Mouse (Mus musculus) left cerebral cortex, postnatal 25 days (tissue): ENCODE measurements around the gene Exosc7. TPM values are rescaled to one million over a fixed set of nuclear protein-coding genes. Genes with fewer than 3 reads are reported as not detected.

ENCODE experiments used
- DNase-seq, 2 experiments: peaks; one replicate each; pipeline ENCODE4 v3.0.0; 2022; ENCODE audit warnings: low spot score in 2 of 2, mixed read lengths in 1 of 2
- intact Hi-C: fragments of 180-260 bp; cut with DNase I; formaldehyde crosslinking; loops from one replicate; pipeline ENCODE4 v1.15.1; 2025
- total RNA-seq, 2 experiments: library from RNA; stranded (reverse); gene quantifications; 2 replicates each; pipeline ENCODE4 v1.2.3; 2021

Exosc7 gene
- 10 to 100 TPM; 39.3 to 43.1 TPM for total RNA-seq

DNA sequence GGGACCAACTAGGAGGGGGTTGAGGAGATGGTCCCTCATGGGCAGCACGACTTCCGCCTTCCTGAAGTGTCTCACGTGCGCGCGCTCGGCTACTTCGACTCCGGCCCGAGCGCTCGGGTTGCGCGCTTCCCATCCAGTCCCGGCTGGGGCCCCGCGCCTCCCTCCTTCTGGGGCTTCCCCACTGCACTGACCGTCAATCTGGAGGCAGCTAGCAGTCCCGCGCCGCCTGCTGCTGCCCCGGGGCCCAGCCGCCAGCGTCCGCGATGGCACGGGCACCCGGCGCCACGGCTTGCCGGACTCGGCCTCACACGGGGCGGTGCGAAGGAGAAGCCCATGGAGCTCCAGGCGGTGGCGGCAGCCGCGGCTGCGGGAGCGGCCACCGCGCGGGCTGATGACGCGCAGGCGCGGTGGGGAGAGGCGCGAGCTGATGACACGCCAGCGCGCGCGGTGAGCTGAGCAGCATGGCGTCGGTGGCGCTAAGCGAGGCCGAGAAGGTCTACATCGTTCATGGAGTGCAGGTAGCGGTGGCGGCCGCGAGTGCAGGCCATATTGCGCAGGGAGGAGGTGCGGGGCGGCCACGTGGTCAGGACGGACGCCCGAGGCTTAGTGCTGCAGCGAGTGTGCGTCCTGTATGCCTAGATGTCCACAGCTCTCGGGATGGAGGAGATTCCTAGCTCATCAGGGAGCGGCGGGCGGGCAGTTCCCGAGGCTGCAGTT is at the start of gene Exosc7, which contains the start of gene Zdhhc3:
TSS of gene Exosc7 (plus strand) at position 411 of the 717 bp plus-strand sequence.
TSS of gene Zdhhc3 (minus strand) at position 401 of the 717 bp plus-strand sequence.
- intact Hi-C loops, result loop anchor here (5.0 kb wide), 1 partner anchor 91 kb away; the partner anchor contains the start of gene Tmem42
- peak; percentile 90 to 96 for DNase-seq

DNA sequence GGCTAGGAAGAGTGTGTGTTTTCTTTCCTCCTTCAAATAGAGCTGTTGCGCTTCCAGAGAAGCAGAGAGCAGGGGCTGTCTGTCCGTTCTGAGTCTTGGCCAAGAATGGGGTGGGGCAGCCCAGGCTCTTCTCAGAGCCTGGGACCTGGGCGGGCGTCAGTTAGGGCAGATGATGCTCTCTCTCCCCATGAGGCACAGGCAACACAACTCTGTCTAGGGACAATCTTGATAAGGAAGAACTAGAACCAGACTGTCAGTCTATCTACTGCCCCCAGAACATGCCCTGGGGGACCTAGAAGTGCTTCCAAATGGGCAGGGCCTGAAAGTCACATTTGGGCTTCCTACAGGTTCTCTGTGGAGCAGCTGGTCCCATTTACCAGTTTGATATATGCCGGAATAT is 33.9 kb upstream of the Exosc7 start:
- no peak for DNase-seq
- intact Hi-C loops, result no loop called here

DNA sequence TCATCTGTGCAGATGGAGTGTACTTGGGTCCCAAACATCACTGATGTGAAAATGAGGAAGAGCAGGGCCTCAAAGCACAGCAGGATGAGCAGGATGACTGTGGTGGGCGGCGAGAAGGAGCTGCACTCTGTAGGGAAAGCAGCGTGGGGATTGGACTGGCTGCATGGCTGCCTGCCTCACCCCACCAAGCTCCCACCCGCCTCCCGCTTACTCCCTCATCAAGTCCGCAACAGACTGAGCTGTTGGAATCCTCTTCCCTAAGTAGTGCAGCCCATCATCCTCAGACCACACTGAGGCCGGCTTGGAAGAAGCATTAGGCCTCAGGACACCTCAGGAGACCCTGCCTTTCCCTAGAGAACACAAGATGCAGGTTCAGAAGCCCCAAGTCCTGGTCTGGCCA is 32.7 kb upstream of the Exosc7 start:
- intact Hi-C loops, result no loop called here
- peak in 1 of 2 experiments; percentile 30 for DNase-seq

DNA sequence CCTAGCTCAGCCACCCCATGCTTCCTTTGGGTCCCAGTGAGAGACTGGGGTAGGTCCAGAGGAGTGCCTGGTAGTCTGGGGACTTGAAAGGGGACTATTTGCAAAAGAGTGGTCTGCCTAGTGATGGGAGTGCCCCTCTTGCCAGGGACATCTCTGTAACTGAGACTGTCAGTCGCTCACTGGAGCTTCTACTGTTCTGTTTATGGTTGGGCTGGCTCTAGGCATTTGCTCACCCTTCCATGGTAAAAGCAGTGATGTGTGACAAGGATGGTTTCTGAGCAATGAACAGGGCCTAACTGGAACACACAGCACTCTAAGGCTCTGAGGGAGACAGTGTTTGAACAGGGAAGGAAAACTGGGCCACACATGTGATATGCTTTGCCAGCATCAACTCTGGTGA is 32.2 kb upstream of the Exosc7 start:
- intact Hi-C loops, result no loop called here
- DNase-seq, result no peak

DNA sequence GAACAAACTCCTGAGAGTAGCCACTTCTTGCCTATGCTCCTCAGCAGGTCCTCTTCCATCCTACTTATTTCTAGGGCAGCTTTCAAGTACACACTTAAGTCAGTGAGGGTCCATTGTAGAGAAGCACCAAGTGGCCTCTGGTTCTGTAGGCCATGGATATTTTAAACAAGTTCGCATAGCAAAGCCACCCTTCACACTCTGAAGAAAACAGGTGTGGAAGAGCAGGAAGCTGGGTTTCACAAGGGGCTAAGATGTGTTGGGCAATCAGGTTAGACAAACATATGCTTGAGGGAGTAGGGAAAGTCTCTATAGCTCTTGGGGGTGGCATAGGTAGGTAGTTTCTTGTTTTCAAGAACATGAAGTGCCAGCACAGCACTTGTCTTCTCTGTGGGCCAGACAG is 27.6 kb upstream of the Exosc7 start:
- intact Hi-C loops, result no loop called here
- DNase-seq, result no peak

DNA sequence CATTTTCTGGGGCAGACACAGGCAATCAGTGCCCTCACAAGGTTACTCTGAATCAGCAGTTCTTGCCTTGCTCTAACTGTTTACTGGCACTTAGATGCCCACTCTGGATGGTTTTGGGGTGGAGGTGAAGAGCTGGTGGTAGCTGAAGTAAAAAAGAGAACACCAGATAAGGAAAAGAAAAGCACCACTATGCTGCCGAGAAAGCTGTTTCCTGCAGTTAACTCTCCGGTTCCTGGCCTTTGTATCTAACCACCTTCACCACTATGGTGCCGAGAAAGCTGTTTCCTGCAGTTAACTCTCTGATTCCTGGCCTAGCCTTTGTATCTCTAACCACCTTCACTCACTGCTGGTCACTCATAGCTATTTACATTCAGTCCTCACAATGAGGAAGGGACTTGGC is 25.5 kb upstream of the Exosc7 start:
- no peak for DNase-seq
- intact Hi-C loops, result no loop called here

DNA sequence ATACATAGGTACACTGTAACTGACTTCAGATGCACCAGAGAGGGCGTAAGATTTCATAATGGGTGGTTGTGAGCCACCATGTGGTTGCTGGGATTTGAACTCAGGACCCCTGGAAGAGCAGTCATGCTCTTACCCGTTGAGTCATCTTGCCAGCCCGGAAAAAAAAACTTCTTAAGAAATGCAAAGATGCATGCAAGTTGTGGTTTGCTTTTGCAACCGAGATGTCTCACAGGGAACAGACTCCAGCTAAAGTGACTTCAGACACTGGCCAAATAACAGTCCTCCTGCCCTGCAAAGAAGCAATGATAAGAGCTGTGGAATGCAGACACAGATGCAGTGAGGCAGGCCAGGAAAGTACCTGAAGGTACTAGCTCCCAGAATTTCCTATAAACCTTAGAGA is 22.2 kb upstream of the Exosc7 start:
- intact Hi-C loops, result no loop called here
- no peak for DNase-seq

DNA sequence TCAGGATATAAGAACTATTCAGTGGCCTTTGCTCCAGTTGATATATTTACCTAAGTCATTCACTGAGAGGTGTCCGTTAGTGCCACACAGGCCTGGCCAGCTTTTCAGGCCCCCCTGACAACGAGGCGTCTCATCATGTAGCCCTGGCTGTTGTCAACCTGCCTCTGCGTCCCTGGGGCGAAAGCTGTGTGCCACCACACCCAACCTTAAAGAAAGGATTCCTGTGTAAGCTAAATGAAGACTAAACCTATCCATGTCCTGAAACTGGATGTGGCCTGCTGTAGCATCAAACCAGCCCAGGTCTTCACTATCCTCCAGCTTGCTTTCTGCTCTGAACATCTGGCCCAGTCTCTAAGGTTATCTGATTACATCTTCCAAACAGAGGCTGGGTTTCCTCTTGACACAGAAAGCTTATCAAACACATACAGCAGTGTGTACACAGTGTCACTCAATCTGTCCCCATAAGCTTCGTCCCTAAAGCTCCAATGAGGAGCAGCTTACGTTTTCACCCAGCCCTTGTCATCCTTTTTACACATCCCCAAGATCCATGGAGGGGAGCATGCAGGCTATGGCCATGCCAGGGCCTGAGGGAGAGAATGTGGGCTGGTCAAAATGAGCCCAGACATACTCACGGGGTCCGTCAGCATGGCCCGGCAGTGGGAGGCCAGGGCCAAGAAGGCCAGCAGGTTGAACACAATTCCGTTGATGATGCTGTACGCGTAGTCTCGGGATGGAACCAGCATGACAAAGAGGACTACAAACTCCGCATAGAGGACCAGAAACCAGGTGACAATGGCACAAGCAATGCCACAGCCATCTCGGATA is 13.2 kb upstream of the Exosc7 start:
- intact Hi-C loops, result no loop called here
- no peak for DNase-seq

DNA sequence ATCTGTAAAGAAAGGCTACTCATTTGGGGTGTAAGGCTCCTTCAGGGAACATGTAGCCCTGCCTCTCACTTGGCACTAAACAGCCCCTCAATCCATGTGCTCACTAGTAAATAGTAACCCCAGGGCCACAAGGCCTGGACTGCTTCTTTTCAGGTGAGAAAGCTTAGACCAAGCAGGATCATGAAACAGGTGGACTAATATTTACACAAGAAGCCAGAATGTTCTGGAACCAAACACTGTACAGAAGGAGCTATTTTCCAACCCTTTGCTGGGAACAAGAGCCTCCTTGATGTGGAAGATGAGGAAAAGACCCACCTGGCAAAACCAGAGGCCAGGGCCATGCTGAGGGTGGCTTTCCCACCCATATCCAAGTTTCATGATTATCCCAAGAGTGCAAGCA is 9.6 kb upstream of the Exosc7 start:
- DNase-seq, result no peak
- intact Hi-C loops, result no loop called here

DNA sequence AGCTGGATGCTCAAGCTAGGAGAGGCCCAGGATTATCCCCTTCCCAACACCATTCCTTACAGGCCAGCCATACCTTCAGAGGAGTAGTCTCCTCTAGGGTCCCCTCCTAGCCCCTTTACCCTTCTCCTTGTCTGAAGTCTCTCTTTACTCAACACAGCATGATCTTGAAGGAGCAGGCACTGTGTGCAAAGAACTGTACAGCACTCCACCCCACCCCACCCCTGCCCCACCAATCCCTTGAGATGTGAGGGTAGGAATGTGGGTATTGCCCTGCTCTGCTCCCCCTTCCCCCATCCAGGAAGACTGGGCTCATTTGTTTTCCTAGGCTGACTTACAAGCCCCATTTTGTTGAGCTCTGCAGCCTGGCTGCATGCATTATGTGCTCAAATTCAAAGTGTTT is 8.7 kb upstream of the Exosc7 start:
- intact Hi-C loops, result no loop called here

DNA sequence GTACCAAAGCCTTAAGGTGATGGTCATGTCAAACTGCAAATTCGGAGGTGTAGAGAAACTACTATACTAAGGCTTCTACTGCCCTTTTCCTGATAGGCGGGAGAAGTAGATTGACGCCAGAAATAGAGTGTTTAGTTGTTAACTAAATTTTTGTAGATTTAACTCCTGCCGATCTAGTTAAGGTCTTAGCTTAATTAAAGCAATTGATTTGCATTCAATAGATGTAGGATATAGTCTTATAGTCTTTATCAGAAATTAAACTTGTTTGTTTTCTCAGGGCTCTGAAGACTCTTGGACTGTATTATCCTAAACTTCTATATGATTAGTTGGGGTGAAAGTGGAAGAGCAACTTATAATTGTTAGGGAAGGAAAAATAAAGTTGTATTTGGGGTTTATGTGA is 5.8 kb upstream of the Exosc7 start:
- intact Hi-C loops, result no loop called here
- DNase-seq, result no peak

More for the DNA sequence above, 8.7 kb upstream of the Exosc7 start:
- no peak for DNase-seq

DNA sequence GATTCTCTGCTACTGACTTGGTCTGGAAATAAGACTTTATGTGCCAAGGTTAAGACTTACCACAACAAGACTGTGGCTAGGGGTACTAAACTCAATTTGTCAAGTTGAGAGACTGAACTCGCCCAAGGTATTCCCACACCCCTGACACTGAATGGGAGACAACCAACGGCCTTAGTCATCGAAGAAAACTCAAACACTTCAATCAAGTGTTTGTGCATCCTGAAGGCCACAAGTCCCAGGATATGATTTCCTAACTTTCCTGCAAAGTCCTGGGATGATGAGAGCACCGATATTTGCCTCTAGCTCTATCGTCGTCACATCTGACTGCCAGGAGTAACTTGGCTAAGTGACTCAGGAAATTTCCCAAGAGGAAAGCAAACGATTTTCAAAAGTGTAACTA is 3.8 kb upstream of the Exosc7 start:
- no peak for DNase-seq
- intact Hi-C loops, result no loop called here

DNA sequence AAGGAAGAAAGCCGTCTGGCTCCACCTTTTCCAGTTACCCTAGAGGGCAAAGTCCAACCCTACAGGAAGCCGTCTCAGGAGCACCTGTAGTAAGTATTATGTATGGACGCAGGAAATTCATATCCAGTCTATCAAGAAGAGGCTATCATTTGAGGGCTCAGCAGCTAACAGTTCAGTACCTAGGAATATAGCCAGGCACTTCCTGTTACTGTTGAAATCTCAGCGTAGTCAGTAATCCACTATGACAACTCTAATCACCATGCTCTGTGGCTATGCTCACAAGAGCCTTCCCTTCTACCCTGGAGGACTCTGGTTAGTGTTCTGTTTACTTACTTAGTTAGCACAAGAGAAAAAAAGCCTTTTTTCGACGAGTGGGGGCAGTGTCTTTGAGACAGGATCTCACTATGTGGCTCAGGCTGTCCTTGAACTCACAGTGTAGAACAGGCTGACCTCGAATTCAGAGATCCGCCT is 1.2 kb upstream of the Exosc7 start:
- intact Hi-C loops, result loop anchor here (5.0 kb wide), 1 partner anchor 89 kb away; the partner anchor contains the start of gene Tmem42
- no peak for DNase-seq

DNA sequence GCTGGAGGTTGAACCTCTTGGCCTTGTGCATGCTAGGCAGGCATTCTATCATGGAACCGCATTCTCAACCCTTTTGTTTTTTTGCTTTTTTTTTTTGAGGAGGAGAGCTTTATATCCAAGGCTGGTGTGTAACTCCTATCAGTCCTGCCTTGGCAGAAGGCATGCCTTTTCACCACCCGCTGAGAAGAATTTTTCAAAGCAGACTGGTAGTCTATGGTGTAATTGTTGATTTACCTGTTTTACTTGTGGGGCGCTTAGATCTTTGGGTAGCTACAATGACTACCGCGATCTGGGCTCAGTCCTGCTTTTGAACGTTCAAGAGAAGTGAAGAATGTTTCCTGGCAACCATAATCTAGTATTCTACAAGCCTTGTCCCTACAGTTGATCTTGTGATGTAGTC is 916 bp downstream of the Exosc7 start:
- intact Hi-C loops, result loop anchor here (5.0 kb wide), 1 partner anchor 92 kb away; the partner anchor contains the start of gene Tmem42
- no peak for DNase-seq

DNA sequence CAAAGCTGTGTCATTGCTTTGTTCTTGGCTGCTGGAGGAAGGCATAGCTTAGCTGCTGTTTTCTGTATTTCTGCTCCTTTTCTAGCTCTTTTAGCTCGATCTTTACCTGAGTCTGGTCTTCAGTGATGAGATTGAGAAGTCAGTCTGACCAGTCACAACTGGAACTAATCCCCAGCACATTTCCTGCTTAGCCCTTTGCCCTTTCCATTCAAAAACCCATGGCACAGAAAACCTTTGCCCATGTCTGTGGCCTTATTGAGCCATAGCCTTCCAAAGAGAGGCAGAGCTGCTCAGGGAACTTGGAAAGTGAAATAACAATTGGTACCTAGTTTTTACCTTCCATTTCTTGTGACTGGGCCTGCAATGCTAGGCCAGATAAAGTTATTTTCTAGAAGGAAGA is 2.6 kb downstream of the Exosc7 start:
- no peak for DNase-seq
- intact Hi-C loops, result no loop called here

DNA sequence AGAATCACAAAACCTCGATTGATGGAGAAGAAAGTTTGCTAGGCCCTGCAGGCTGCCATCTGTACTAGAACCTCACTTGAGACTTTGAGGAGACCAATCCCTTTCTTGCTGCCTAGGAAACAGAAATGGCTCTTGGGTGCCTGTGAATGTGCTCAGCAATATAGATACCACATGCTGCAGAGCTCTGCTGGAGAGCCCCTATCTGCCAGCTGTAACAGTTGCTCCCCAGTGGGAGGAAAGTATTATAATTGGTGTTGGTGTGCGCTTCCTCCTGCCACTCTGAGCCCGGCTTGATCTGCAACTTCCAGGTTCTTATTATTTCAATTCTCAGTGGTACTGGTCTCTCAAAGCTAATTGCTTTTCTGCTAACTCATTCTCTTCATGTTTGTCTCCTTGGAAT is 10.0 kb downstream of the Exosc7 start:
- intact Hi-C loops, result no loop called here
- peak; percentile 15 to 43 for DNase-seq

DNA sequence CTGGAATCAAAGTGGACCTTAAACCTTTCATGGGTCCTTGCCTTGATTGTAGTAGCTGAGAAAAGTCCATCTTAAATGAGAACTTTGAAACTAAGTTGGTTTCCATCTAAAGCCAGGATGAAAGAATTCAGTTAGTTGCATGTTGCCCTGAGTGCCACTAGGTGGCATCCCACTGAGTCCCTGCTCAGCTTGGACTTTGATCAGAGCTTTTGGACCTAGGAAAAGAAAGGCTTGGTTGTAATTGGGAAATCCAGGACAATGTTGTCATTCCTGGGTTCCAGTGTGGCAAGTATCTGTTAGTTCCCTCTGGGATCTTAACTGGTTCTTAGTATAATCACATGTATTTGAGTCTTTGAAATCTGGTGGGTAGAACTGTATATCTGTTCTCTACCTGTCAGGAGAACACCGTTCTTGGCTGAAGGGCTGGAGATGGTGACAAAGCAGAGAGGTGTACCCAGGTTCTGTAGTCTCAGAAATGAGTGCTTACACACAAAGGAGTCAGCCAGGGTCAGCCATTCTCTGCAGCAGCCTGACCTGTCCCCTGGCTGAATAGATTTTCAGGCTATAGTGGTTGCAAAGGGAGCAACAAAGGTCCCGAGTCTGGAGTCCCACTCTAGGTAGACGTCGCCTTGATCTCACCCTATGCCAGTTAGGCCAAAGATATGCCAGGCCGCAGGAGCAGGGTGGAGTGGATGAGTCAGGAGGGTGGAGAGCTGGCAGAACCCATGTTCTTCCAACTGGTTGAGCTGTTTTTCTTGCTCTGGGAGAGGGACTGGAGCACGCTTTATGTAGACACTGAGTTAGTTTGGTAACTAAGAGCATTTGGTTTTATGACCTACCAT is 10.8 kb downstream of the Exosc7 start:
- DNase-seq, result no peak
- intact Hi-C loops, result no loop called here

DNA sequence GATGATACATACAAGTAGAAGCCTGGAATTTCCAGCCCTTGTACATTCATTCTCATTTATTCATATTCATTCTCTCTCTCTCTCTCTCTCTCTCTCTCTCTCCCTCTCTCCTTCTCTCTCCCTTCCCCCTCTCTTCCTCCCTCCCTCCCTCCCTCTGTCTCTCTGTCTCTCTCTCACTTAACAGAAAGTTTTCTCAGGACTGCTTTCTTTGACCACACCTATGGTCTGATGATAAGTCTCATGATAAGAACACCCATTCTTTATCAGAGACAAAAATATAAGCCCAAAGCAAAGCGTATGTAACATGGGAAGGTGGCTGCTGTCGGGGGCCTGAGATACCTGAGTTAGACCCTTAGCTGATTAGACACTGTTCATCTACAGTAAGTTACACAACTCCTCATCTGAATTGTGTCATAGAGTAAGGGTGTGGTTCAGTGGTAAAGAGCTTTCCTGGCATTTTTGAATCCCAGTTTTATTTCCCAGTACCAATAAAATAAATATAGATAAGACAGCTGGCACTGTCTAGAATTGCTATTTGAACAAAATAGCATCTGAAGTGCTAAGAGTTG is 11.5 kb downstream of the Exosc7 start:
- intact Hi-C loops, result no loop called here
- DNase-seq, result no peak

DNA sequence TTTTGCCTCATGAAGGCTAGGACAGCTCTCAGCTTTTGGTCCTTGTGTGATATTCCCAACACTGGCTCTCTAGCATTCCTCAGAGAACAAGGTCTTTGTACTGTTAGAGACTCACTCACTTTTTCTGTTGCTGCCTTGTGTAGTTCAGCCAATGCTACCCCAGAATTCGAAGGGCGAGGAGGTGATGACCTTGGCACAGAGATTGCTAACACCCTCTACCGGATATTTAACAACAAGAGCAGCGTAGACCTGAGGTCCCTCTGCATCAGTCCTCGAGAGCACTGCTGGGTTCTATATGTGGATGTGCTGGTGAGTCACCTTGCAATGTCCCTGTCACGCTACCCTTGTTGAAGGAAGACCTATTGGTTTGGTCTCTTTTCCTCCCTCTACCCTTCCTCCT is 14.6 kb downstream of the Exosc7 start:
- no peak for DNase-seq
- intact Hi-C loops, result no loop called here

DNA sequence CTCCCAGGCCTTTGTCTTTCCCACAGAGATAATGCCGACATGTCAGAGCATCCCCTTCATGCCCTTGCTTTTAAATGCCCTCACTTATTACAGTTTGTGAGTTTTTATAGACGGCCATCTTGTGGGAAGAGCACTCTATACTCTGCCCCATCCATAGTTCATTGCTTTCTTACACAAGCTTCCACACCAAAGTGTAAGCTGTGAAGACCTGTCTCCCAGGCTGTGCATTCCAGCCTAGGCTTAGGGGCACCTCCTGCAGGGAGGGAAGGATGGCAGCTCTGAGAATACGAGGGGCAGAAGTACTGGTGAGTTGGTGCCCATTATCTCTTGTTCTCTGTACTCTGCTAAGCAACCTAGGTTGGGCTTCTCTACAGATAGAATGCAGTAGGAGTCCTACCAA is 20.0 kb downstream of the Exosc7 start:
- intact Hi-C loops, result no loop called here
- DNase-seq, result no peak
